Mouse (Mus musculus) neural tube, embryonic 15.5 days (tissue): ENCODE data around the gene Egfr. TPM values are rescaled to one million over a fixed set of nuclear protein-coding genes. Genes with fewer than 3 reads are reported as not detected.
A peak's percentile ranks its signal among the peaks of the same experiment; 100 is the strongest.

Source experiments
- ATAC-seq: fragments of 200-750 bp; cut with Nextera tagmentation; 2 replicates; pipeline ENCODE4 v1.8.0; 2017; ENCODE audit warnings: mild to moderate bottlenecking, moderate TSS enrichment, moderate library complexity; ENCODE audit not compliant: low FRiP score
- H3K27ac ChIP-seq: fragments of 300-500 bp; sonication (generic); replicated peaks from 2 replicates; pipeline ENCODE4 v1.5.1; 2015; ENCODE audit warnings: mild to moderate bottlenecking, inconsistent platforms
- H3K27me3 ChIP-seq: fragments of 300-500 bp; sonication (generic); replicated peaks from 2 replicates; pipeline ENCODE4 v1.6.1; 2015; ENCODE audit warnings: inconsistent platforms
- H3K36me3 ChIP-seq: fragments of 300-500 bp; sonication (generic); 2 replicates; pipeline ENCODE4 v1.6.1; 2015; ENCODE audit warnings: inconsistent platforms
- H3K4me1 ChIP-seq: fragments of 300-500 bp; sonication (generic); 2 replicates; pipeline ENCODE4 v1.6.1; 2015; ENCODE audit warnings: inconsistent platforms
- H3K4me2 ChIP-seq: fragments of 300-500 bp; sonication (generic); 2 replicates; pipeline ENCODE4 v1.6.1; 2015; ENCODE audit warnings: inconsistent platforms, mild to moderate bottlenecking, moderate library complexity
- H3K4me3 ChIP-seq: fragments of 300-500 bp; sonication (generic); replicated peaks from 2 replicates; pipeline ENCODE4 v1.5.1; 2015; ENCODE audit warnings: mild to moderate bottlenecking, inconsistent platforms
- H3K9ac ChIP-seq: fragments of 300-500 bp; sonication (generic); replicated peaks from 2 replicates; pipeline ENCODE4 v1.6.1; 2015; ENCODE audit warnings: mild to moderate bottlenecking, inconsistent platforms
- H3K9me3 ChIP-seq: fragments of 300-500 bp; sonication (generic); replicated peaks from 2 replicates; pipeline ENCODE4 v1.6.1; 2016; ENCODE audit warnings: inconsistent platforms
- WGBS: fragments of 180-500 bp; shearing (Covaris S2); methylation state at CpG from one replicate; pipeline ENCODE4 v1.1.7; 2015; ENCODE audit warnings: mixed read lengths; 5-methylcytosine and 5-hydroxymethylcytosine counted together
- polyA plus RNA-seq: library from polyadenylated mRNA; unstranded; fragments of >200 nt; fragmentation: Nextera tagmentation; extraction: Ambion mirVana; gene quantifications from 2 replicates; pipeline ENCODE4 v1.2.1, GENCODE M21; 2015

Gene Egfr
- polyA plus RNA-seq, 1 experiment from 2014 or later: 3.2 TPM

DNA sequence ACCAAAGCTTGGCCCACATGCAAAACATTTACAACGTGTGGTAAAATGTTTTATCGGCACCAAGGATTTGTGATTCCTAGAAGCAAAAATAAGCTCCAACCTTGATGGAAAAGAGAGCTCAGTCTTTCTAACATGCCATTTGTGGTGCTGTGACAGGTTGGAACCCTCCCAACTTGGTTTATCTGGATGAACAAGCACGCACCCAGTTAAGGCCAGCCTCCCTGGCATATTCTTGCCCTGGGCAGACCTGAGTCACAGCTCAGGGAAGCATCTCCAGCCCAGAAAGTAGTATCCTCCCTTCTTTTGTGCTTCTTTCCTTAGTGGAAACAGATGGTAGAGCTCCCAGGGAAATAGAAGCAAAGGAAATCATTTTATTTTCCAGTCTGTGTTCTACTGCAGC lies 58.1 kb downstream of the Egfr start:
- 90% methylated on average over 3 of the region's 3 CpGs for WGBS

DNA sequence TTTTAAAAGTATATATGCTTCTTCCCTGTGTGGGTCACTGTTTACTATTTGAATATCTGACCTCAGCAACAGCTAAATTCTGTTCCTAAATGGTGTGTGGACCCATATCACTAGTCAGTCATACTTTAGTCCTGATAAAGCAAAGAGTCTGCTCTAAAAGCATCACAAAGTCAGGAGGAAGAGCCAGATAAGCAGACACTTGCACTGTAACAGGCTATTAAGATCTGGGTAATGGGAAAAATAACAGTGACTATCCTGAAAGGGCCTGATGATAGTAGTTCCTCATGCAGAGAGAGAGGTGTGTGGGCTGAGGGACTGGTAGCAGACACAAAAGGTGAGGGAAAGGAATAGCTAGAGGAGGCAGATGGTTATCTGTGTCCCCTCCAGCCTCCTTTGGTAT lies 61.3 kb downstream of the Egfr start:
- Histone ChIP-seq H3K4me3 (no peak overlapping the region), H3K27ac (no peak overlapping the region), H3K9ac (no peak overlapping the region), H3K9me3 (no peaks in the 10 kb centered on the region), H3K4me1 (no peaks in the 10 kb centered on the region), H3K4me2 (no peak overlapping the region), H3K36me3 (no peaks in the 10 kb centered on the region), H3K27me3 (no peaks in the 10 kb centered on the region)
- no peak for ATAC-seq

More for the DNA sequence above, 58.1 kb downstream of the Egfr start:
- Histone ChIP-seq H3K9ac (no peak overlapping the region), H3K27me3 (no peaks in the 10 kb centered on the region), H3K4me1 (no peaks in the 10 kb centered on the region), H3K9me3 (no peaks in the 10 kb centered on the region), H3K36me3 (no peaks in the 10 kb centered on the region), H3K27ac (no peak overlapping the region), H3K4me3 (no peak overlapping the region), H3K4me2 (no peak overlapping the region)
- no peak for ATAC-seq

DNA sequence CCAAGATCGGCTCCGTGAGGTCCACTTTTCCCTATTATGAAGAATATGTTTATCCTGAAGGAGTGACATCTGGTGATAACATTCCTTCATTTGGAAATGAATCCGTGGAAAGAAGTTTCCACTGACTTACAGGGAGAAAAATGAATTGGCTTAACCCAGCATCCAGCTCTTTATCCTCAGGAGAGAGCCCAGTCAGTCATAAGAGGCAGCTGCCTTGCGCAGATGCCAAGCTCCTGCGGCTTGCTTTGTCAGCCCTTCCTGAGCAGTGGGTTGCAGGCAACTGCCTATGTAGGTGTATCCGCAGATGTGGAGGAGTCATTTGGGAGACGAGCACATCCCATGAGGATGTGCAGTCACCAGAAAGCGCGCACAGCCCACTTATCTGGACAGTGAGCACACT lies 64.4 kb downstream of the Egfr start:
- no peaks in the 10 kb centered on the region for H3K9me3 ChIP-seq
- no peak overlapping the region for H3K4me3 ChIP-seq
- H3K27ac ChIP-seq: no peak overlapping the region
- ATAC-seq: no peak
- no peaks in the 10 kb centered on the region for H3K4me1 ChIP-seq
- H3K36me3 ChIP-seq: no peaks in the 10 kb centered on the region
- 89% methylated on average over 9 of the region's 9 CpGs for WGBS
- no peaks in the 10 kb centered on the region for H3K27me3 ChIP-seq
- H3K4me2 ChIP-seq: no peak overlapping the region
- no peak overlapping the region for H3K9ac ChIP-seq

DNA sequence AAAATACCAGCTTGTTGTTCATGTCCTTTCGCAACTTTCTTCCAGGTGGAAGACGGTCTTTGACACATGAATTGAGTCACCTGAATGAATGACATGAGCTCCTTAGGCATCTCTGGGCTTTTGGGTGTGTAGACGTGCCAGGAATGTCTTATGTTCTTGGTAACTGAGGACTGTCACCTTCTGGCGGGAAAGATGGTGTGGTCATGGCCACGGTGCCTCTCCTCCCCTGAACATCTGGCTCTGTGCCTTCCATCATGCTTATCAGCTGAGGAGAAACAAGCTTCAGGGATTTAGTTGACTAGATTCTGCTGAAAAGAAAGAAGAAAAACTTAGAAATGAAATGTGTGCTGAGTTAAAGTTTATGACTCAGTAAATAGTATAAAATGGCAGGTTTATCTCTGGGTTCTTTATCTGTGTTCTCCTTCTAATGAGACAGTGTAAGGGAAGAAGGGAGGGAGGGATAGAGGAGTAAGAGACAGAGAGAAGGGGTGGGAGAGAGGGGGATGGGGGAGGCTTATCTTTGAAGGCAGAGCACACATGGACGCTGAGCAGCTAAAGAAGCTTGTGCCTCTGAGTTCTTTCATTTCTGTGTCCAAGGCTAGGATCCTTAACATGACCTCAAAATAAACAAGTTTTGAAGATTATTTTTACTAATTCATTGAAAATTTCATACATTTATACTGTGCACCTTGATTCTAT lies 65.5 kb downstream of the Egfr start:
- H3K27me3 ChIP-seq: no peaks in the 10 kb centered on the region
- no peaks in the 10 kb centered on the region for H3K9me3 ChIP-seq
- no peaks in the 10 kb centered on the region for H3K4me1 ChIP-seq
- WGBS: 88% methylated on average over 6 of the region's 6 CpGs
- no peak overlapping the region for H3K9ac ChIP-seq
- H3K36me3 ChIP-seq: no peaks in the 10 kb centered on the region
- no peak overlapping the region for H3K4me3 ChIP-seq
- H3K27ac ChIP-seq: no peak overlapping the region
- no peak overlapping the region for H3K4me2 ChIP-seq
- ATAC-seq: no peak

DNA sequence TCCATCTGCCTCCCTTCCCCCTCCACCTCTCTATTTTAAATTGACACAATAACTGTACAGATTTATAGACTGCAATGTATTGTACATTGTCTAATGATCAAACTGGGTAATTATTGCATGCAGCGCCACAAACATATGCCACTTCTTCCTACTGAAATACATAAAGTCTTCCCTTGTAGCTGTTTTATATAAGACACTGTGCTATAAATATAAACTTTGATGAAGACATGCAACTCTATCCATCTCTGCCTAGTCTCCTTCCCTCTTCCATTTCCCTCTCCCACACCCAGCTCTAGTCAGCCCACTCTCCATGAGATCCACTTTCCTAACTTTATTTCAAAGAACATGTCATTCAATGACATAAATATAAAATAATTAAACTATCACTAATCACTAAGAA lies 67.4 kb downstream of the Egfr start:
- Histone ChIP-seq H3K4me3 (no peak overlapping the region), H3K9ac (no peak overlapping the region), H3K4me2 (no peak overlapping the region), H3K36me3 (no peaks in the 10 kb centered on the region), H3K9me3 (no peaks in the 10 kb centered on the region), H3K27me3 (no peaks in the 10 kb centered on the region), H3K27ac (no peak overlapping the region), H3K4me1 (no peaks in the 10 kb centered on the region)
- 89% methylated on average over 1 of the region's 1 CpGs for WGBS
- ATAC-seq: no peak

DNA sequence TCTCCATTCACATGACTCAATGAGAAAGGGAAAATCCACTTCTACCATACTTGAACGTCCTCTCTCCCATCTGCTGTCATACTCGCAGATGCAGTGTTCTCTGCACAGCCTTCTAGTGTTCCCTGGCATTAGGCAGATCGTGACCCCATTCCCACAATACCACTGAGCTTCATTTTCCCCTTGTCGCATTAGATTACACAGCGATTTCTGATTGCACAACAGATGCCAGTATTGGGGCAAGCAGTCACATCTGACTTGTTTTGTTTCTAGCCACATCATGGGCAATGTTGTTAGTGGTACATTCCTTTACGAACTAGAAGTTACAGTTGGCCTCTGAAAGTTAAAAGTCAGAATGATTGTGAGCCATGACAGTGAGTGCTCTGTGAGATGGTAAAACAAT lies 68.1 kb downstream of the Egfr start:
- Histone ChIP-seq H3K9me3 (no peaks in the 10 kb centered on the region), H3K36me3 (no peaks in the 10 kb centered on the region), H3K4me1 (no peaks in the 10 kb centered on the region), H3K9ac (no peak overlapping the region), H3K4me3 (no peak overlapping the region), H3K4me2 (no peak overlapping the region), H3K27me3 (no peaks in the 10 kb centered on the region), H3K27ac (no peak overlapping the region)
- 87% methylated on average over 6 of the region's 6 CpGs for WGBS
- no peak for ATAC-seq

DNA sequence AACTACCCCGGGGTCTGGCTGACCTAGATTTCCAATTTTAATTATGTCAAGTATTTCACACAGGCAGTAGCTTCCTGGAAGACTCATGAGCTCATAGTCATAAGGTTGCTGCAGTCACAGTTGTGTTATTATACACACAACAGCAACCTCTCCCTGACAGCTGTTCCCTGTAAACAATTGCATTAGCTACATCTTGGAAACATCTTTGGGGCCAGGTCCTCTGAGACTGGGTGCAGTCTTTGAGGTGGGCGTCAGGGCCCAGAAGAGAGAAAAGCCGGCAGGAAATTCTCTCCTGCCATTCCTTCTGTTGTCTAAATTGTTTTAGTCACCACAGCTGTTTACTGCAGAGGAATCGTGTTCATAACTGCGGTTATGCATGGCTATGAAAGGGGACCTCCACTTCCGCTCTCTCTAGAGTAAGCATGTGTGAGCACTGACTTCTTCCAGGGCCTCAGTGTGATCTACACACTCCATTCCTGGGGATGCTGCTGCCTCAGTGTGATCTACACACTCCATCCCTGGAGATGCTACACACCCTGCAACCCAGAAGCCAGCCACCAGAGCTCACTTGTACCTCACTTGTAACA lies 69.8 kb downstream of the Egfr start:
- Histone ChIP-seq H3K4me3 (no peak overlapping the region), H3K4me2 (no peak overlapping the region), H3K4me1 (no peaks in the 10 kb centered on the region), H3K9ac (no peak overlapping the region), H3K27me3 (no peaks in the 10 kb centered on the region), H3K36me3 (no peaks in the 10 kb centered on the region), H3K9me3 (no peaks in the 10 kb centered on the region), H3K27ac (no peak overlapping the region)
- 91% methylated on average over 6 of the region's 6 CpGs for WGBS
- ATAC-seq: no peak

DNA sequence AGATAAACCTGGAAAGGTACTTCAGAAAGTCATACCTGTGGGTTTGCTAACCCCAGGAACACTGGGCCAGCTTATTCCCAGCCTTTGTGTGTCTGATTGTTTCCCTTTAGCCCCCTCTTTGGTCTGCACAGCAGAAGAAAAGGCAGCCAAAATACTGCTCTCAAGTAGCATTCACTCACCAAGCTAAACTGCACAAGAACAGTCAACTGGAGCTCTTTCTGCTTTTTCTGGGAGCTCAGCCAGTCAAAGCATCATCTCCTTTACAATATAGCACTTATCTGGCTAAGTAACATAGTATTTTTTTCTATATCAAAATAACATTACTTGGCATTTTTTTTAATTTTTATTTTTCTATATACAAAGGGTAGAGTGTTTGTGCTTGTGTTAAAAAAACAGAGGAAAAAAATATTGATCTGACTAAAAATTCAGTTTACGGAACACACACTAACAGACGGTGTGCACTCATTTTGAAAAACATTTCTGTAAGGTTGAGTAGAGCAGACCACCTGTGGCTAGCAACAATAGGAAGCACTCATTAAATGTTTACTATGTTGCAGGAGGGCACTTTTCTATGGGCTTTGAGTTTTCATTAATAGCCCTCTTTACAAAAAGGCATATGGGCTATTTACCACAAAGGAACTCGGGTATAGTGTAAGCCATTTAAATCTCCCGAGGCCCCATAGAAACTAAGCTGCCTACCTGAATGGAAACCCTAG lies 72.0 kb downstream of the Egfr start:
- no peak for ATAC-seq
- H3K27ac ChIP-seq: no peak overlapping the region; the same call in 1 of the 2 replicates
- H3K9ac ChIP-seq: no peak overlapping the region
- no peak overlapping the region for H3K4me2 ChIP-seq
- no peaks in the 10 kb centered on the region for H3K9me3 ChIP-seq
- H3K4me3 ChIP-seq: no peak overlapping the region
- 33% methylated on average over 4 of the region's 4 CpGs for WGBS
- H3K36me3 ChIP-seq: no peaks in the 10 kb centered on the region
- H3K27me3 ChIP-seq: no peaks in the 10 kb centered on the region
- H3K4me1 ChIP-seq: no peaks in the 10 kb centered on the region

DNA sequence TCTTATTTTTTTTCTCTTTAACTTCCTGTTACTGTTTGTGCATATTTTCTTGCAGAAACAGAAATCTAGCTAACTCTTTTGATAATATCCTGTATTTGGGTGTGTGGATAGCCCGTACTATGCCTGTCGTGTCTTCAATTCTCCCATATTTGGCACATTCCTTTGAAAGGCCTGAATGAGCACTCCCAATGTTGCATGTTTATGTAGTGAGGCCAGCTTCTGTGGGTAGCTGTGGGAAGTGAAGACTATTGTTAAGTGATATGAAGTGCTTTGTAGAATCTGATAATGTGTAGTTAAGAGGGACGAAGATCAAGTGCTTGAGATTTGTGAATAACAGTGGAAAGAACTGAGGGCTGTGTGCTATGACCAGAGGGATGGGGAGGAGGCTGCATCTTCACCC lies 77.5 kb downstream of the Egfr start:
- H3K27ac ChIP-seq: no peak overlapping the region
- no peaks in the 10 kb centered on the region for H3K4me1 ChIP-seq
- no peak overlapping the region for H3K4me3 ChIP-seq
- no peaks in the 10 kb centered on the region for H3K36me3 ChIP-seq
- H3K9ac ChIP-seq: no peak overlapping the region
- no peak overlapping the region for H3K4me2 ChIP-seq
- 92% methylated on average over 3 of the region's 3 CpGs for WGBS
- no peaks in the 10 kb centered on the region for H3K27me3 ChIP-seq
- no peaks in the 10 kb centered on the region for H3K9me3 ChIP-seq
- no peak for ATAC-seq

DNA sequence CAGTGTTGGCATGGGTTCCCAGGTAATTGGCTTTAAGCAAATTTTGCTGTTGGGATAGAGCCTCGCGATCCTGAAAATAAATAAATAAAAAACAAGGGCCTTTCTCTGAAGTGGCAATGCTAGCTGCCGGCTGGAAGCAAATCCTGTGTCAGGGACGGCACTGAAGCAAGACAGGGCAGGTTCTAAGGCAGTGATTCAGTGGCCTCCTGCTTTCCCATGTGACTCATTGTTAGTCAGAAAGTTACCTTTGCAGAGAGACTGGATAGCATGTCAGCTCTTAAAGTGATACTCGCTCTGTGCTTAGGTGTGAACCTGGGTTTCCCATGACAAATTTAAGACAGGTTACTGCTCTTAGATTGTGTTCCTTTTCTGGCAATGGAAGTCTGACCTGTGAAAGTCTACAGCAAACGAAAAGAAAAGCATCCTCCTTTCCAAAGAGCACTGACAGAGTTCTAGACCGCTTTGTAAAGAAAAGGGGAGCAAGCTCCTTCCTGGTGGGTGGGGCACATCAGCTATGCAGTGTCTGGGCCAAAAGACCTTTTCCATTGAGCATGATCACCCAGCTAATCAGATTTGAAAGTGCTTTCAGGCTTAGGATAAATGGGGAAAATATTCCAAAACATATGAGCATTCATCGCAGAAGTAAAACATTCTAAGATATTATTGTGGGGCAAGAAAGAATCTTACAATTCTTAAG lies 78.7 kb downstream of the Egfr start:
- no peak overlapping the region for H3K9ac ChIP-seq
- no peaks in the 10 kb centered on the region for H3K36me3 ChIP-seq
- H3K4me1 ChIP-seq: no peaks in the 10 kb centered on the region
- H3K4me3 ChIP-seq: no peak overlapping the region
- 76% methylated on average over 8 of the region's 8 CpGs for WGBS
- no peak overlapping the region for H3K4me2 ChIP-seq
- H3K9me3 ChIP-seq: no peaks in the 10 kb centered on the region
- H3K27me3 ChIP-seq: no peaks in the 10 kb centered on the region
- H3K27ac ChIP-seq: no peak overlapping the region
- no peak for ATAC-seq

DNA sequence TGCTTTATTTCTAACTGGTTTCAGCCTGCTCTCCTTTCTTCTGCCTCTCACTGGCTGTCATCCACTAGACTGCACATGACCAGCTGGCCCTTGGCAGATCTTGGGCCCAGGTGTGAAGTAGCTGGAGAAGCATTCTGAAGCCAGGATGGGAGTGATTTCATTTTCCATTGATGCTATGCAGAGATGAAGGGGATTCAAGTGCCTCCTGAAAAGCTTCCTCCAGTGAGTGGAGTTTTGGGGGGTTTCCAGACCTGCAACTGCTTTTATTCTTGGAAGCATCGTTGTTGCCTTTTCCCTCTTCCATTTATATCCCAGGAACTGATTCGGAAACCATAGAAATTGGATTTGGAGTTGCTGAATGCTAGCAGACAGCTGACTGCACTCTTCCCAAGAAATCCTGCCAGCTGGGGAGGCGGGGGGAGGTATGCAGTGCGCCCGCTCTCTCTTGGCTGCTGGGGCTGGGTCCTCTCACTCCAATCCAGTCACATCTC lies 80.0 kb downstream of the Egfr start:
- Histone ChIP-seq H3K27ac (no peak overlapping the region), H3K4me2 (no peak overlapping the region), H3K4me1 (no peaks in the 10 kb centered on the region), H3K36me3 (no peaks in the 10 kb centered on the region), H3K9me3 (no peaks in the 10 kb centered on the region), H3K27me3 (no peaks in the 10 kb centered on the region), H3K9ac (no peak overlapping the region), H3K4me3 (no peak overlapping the region)
- peak; percentile 73 for ATAC-seq
- 75% methylated on average over 5 of the region's 5 CpGs for WGBS
